Mouse (Mus musculus) midbrain, embryonic 12.5 days (tissue): ENCODE results near the gene Ppp2r3a. TPM values are rescaled to one million over a fixed set of nuclear protein-coding genes. Genes with fewer than 3 reads are reported as not detected.

Experiments
- ATAC-seq: fragments of 200-750 bp; cut with Nextera tagmentation; 2 replicates; pipeline ENCODE4 v1.8.0; 2017; ENCODE audit warnings: low read depth, moderate TSS enrichment, moderate library complexity; ENCODE audit not compliant: low FRiP score
- H3K27ac ChIP-seq: fragments of 300-500 bp; sonication (generic); replicated peaks from 2 replicates; pipeline ENCODE4 v1.5.1; 2016; ENCODE audit warnings: mild to moderate bottlenecking
- H3K27me3 ChIP-seq: fragments of 300-500 bp; sonication (generic); 2 replicates; pipeline ENCODE4 v1.6.1; 2016; ENCODE audit warnings: mild to moderate bottlenecking
- H3K36me3 ChIP-seq: fragments of 300-500 bp; sonication (generic); 2 replicates; pipeline ENCODE4 v1.6.1; 2016
- H3K4me1 ChIP-seq: fragments of 300-500 bp; sonication (generic); 2 replicates; pipeline ENCODE4 v1.6.1; 2016
- H3K4me2 ChIP-seq: fragments of 300-500 bp; sonication (generic); replicated peaks from 2 replicates; pipeline ENCODE4 v1.6.1; 2016; ENCODE audit warnings: mild to moderate bottlenecking, moderate library complexity
- H3K4me3 ChIP-seq: fragments of 300-500 bp; sonication (generic); 2 replicates; pipeline ENCODE4 v1.5.1; 2016; ENCODE audit warnings: mild to moderate bottlenecking
- H3K9ac ChIP-seq: fragments of 300-500 bp; sonication (generic); replicated peaks from 2 replicates; pipeline ENCODE4 v1.6.1; 2016; ENCODE audit warnings: mild to moderate bottlenecking, moderate library complexity
- H3K9me3 ChIP-seq: fragments of 300-500 bp; sonication (generic); 2 replicates; pipeline ENCODE4 v1.6.1; 2016; ENCODE audit warnings: mild to moderate bottlenecking
- WGBS: fragments of 180-500 bp; shearing (Covaris S2); methylation state at CpG from one replicate; pipeline ENCODE4 v1.1.7; 2016; 5-methylcytosine and 5-hydroxymethylcytosine counted together
- polyA plus RNA-seq: library from polyadenylated mRNA; unstranded; fragments of >200 nt; fragmentation: Nextera tagmentation; extraction: Ambion mirVana; gene quantifications from 2 replicates; pipeline ENCODE4 v1.2.1, GENCODE M21; 2016

Ppp2r3a gene
- polyA plus RNA-seq, 1 experiment from 2014 or later = 21.7 TPM

DNA sequence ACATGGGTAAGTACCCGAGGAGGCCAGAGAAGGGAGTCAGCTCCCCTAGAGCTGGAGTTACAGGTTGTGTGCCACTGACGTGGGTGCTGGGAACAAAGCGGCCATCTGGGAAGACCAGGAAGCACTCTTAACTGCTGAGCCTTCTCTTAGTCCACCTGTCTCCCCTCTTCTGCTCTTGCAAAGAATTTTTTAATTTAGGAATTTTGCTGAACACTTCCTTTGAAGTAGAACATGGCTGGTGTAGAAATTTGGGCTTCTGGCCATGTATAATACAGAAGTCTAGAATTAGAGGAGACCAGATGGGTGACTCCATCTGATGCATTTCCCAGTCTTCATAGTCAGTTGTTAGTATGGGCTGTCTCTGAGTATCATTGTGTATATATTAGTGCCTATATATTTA lies 167.9 kb downstream of the Ppp2r3a start:
- no peak overlapping the region for H3K4me2 ChIP-seq
- WGBS = 97% methylated on average over 3 of the region's 3 CpGs
- H3K9ac ChIP-seq = no peak overlapping the region
- H3K27ac ChIP-seq = no peak overlapping the region
- H3K36me3 ChIP-seq = no peaks in the 10 kb centered on the region
- no peaks in the 10 kb centered on the region for H3K9me3 ChIP-seq
- H3K4me1 ChIP-seq = peaks cover 15% of the 10 kb centered on the region
- no peak for ATAC-seq
- no peak overlapping the region for H3K4me3 ChIP-seq
- no peaks in the 10 kb centered on the region for H3K27me3 ChIP-seq

DNA sequence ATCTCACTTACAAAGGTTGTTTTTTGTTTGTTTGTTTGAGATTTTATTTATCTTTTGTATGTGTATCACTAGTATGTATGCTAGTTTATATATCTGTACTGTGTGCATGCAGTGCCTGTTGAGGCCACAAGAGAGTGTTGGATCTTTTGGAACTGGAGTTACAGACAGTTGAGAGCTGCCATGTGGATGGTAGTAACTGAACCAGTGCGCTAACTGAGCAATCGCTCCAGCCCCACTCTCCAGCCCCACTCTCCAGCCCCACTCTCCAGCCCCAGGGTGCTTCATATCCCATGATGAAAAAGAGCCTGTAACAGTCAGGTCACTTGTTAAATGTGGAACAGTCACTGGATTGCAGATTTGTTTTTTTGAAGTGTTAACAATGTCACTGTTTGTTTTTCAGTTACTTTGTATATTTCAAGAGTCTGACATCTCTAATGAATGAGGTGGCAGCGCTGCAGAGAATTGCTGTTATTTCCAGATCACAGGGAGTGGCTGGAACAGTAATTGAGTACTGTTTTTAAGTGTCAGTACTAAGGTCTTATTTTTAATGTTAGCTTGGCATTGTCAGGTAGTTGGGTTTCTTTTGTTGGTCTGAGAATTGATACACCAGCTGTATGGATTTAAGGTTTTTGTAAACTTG lies 171.4 kb downstream of the Ppp2r3a start:
- Histone ChIP-seq H3K9ac (no peak overlapping the region), H3K27ac (no peak overlapping the region), H3K4me1 (peaks cover 37% of the 10 kb centered on the region), H3K9me3 (no peaks in the 10 kb centered on the region), H3K4me2 (no peak overlapping the region; the same call in 1 of the 2 replicates), H3K4me3 (no peak overlapping the region), H3K27me3 (no peaks in the 10 kb centered on the region), H3K36me3 (no peaks in the 10 kb centered on the region)
- 81% methylated on average over 3 of the region's 3 CpGs for WGBS
- ATAC-seq = no peak

DNA sequence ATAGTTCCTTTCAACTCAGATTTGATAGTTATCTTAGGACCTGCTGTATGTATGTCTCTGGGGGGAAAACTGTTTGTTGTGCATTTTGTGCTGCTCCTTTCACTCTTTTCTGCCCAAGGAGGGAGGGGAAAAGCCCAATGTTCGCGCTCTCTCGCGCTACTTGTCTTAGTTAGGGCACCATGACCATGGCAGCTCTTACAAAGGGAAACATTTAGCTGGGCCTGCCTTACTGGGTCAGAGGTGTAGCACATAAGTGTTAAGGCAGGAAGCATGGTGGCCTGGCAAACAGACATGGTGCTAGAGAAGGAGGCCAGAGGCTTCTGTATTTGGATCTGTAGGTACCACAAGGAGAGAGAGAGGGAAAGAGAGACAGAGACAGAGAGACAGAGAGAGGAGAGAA lies 173.0 kb downstream of the Ppp2r3a start:
- Histone ChIP-seq H3K27me3 (no peaks in the 10 kb centered on the region), H3K9ac (no peak overlapping the region), H3K4me1 (peaks cover 37% of the 10 kb centered on the region), H3K4me3 (peak overlapping the region; percentile 1), H3K9me3 (no peaks in the 10 kb centered on the region), H3K36me3 (no peaks in the 10 kb centered on the region), H3K4me2 (peak overlapping the region; percentile 93), H3K27ac (no peak overlapping the region)
- 72% methylated on average over 4 of the region's 4 CpGs for WGBS
- no peak for ATAC-seq

DNA sequence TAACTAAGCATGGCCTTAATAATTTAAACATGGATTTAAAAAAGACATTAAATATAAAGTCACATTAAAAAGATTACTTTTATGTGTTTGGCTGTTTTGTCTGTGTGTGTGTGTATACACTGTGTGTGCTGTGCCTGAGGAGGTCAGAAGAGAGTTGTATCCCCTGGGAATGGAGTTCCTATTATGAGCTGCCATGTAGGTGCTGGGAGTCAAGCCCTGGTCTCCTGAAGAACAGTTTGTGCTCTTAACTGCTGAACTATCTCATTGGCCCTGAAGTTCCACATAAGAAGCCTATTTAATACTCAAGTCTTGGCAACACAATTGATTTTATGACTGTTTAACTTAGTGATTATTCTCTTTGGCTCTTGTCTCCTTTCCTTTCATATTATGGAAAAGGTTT lies 174.1 kb downstream of the Ppp2r3a start:
- peak overlapping the region; percentile 93 for H3K4me2 ChIP-seq
- H3K9ac ChIP-seq = peak overlapping the region; percentile 97
- peak overlapping the region; percentile 98 for H3K4me3 ChIP-seq
- ATAC-seq = no peak
- peaks cover 37% of the 10 kb centered on the region for H3K4me1 ChIP-seq
- H3K27ac ChIP-seq = no peak overlapping the region
- H3K36me3 ChIP-seq = no peaks in the 10 kb centered on the region
- H3K27me3 ChIP-seq = no peaks in the 10 kb centered on the region
- no peaks in the 10 kb centered on the region for H3K9me3 ChIP-seq

DNA sequence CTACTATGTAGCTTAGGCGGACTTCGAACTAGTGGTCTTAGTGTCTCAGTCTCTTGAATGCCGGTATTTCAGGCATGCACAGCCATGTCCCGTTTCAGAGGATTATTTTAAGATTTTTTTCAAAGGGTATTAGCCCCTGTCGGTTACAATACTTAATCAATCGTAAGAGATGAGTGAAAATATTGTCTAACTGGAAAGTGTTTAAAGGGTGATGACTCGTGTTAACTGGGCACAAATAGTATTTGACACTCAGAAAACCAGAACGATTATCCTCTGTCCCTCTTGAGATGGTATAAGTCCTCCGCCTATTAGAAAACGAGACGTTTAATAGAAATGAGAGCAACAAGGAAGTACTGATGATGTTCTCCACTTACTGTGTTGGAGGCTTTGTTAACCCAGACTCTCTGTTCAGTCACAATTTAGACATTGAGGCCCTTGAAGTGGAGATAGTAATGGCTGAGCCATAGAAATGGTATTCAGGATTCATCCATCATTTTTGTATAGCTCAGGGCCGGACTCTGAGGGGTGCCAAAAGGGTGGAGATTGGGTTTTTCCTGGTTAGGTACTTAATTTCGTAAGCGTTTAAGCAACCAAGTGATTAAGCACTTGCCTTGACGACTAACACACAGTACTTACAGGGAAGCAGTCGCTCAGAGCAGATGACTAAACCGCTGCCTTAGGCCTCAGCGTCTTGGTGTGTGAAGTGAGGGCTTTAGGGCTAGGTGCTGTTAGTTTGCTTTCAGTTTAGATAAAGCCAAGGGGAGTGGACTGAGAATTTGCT lies 175.3 kb downstream of the Ppp2r3a start:
- peaks cover 37% of the 10 kb centered on the region for H3K4me1 ChIP-seq
- H3K27ac ChIP-seq = no peak overlapping the region

DNA sequence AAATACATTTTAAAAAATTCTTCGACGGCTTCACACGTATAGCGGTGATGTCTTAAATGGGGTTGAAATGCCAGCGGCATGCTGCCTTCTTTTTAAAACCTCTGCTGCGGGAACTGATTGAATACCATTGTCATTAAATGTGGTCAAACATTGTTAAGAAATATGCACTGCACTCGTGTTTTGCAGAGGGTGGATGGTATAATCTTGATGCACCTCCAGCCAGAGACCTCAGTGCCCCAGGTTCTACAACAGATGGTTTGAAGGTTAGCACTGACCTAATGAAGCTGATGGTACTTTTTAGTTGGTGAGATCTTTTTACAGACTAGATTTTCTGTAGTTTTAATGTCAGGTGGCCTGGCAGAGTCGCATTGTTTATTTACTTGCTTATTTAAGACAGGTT lies 175.9 kb downstream of the Ppp2r3a start:
- H3K36me3 ChIP-seq = no peaks in the 10 kb centered on the region
- peak overlapping the region; percentile 98 for H3K4me3 ChIP-seq
- ATAC-seq = no peak
- no peak overlapping the region for H3K27ac ChIP-seq
- under 1% methylated on average over 8 of the region's 8 CpGs for WGBS
- H3K4me2 ChIP-seq = peak overlapping the region; percentile 93
- peak overlapping the region; percentile 97 for H3K9ac ChIP-seq
- no peaks in the 10 kb centered on the region for H3K9me3 ChIP-seq
- no peaks in the 10 kb centered on the region for H3K27me3 ChIP-seq
- H3K4me1 ChIP-seq = peaks cover 37% of the 10 kb centered on the region

More for the DNA sequence above, 175.3 kb downstream of the Ppp2r3a start:
- WGBS = under 1% methylated on average over 18 of the region's 18 CpGs
- no peaks in the 10 kb centered on the region for H3K27me3 ChIP-seq
- H3K4me3 ChIP-seq = peak overlapping the region; percentile 98
- H3K9ac ChIP-seq = peak overlapping the region; percentile 97
- H3K36me3 ChIP-seq = no peaks in the 10 kb centered on the region
- ATAC-seq = no peak
- no peaks in the 10 kb centered on the region for H3K9me3 ChIP-seq
- H3K4me2 ChIP-seq = peak overlapping the region; percentile 93

DNA sequence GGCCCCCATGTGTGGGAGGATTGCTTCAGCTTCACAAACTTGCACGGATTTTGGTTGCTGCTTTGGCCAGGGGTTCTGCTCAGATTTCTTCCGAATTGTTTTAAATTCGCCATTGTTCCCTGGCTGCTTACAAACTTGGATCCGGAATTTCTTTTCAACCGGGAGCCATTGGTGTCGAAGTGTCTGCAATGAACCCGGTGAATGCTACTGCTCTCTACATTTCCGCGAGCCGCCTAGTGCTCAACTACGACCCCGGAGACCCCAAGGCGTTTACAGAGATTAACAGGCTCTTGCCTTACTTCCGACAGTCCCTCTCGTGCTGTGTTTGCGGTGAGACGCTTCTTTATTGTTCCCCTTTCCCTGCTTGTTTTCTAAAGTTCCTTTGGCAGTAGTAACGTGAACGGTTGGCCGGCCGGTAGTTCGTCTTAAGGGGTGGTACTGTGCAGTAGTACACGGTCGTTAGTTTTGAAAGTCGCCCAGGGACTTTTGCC lies 176.5 kb downstream of the Ppp2r3a start:
- no peak for ATAC-seq
- Histone ChIP-seq H3K4me1 (peaks cover 35% of the 10 kb centered on the region), H3K4me2 (peak overlapping the region; percentile 93), H3K9me3 (no peaks in the 10 kb centered on the region), H3K27ac (peak overlapping the region; percentile 99), H3K9ac (peak overlapping the region; percentile 97), H3K4me3 (peak overlapping the region; percentile 98), H3K36me3 (no peaks in the 10 kb centered on the region), H3K27me3 (no peaks in the 10 kb centered on the region)
- under 1% methylated on average over 25 of the region's 25 CpGs for WGBS

DNA sequence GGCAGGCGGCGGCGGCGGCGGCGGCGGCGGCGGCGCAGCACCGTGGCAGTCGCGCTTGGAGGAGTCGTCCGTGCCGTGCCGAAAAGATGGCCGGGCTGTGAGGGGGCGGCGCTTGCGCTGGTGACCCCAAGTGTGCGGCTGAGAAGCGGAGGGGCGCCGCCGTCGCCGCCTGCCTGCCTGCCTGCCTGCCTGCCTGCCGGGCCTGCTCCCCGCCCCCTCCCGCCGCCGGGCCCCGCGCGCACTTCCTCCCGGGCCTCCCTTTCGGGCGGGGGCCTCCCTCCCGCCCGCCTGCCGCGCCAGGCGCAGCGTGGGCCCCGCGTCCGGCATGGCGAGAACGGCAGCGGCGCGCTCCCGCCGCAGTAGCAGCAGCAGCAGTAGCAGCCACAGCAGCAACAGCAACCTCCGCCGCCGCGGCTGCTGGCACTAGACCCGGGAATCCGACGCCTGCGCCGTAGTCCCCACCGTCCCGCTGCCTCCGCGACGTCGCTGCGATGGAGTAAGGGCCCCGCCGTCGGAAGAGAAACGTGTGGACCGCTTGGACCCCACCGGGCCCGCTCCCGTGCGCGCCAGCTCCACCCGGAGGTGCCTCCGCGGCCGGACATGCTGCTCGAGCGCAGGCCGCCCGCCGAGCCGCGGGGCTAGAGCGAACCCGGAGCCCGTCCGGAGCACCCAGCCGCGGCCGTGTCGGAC lies 177.1 kb downstream of the Ppp2r3a start:
- ATAC-seq = peak; percentile 68
- H3K27me3 ChIP-seq = no peaks in the 10 kb centered on the region

DNA sequence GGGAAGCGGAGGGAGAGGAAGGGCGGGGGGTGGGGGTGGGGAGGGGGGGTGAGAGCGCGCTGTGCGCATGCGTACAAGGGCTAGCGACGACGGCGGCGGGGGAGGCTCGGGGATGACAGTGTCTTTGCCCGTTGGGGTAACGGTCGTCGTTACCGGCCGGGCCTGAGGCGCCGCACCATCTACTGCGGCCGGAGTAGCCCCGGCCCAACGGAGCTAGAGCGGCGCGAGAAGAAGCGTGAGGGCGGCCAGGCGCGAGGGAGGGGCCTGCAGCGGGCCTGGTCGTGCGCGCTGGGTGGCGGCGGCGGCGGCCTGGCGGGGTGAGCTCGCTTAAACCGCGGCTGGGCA lies 177.6 kb downstream of the Ppp2r3a start, which contains the start of gene Msl2:
Gene Msl2, plus strand, starts transcription at position 115 of the 345 bp plus-strand sequence.
- WGBS = 0% methylated on average over 28 of the region's 43 CpGs
- no peaks in the 10 kb centered on the region for H3K36me3 ChIP-seq
- peaks cover 24% of the 10 kb centered on the region for H3K4me1 ChIP-seq
- H3K9ac ChIP-seq = peak within 1 kb of the TSS; percentile 97
- ATAC-seq = peak; percentile 85
- H3K9me3 ChIP-seq = no peaks in the 10 kb centered on the region
- H3K27me3 ChIP-seq = no peaks in the 10 kb centered on the region
- peak within 1 kb of the TSS; percentile 98 for H3K4me3 ChIP-seq
- H3K27ac ChIP-seq = peak within 1 kb of the TSS; percentile 99
- H3K4me2 ChIP-seq = peak within 1 kb of the TSS; percentile 93

More for the DNA sequence above, 177.1 kb downstream of the Ppp2r3a start:
- WGBS = under 1% methylated on average over 78 of the region's 100 CpGs
- Histone ChIP-seq H3K4me1 (peaks cover 29% of the 10 kb centered on the region), H3K9ac (peak overlapping the region; percentile 97), H3K4me2 (peak overlapping the region; percentile 93), H3K9me3 (no peaks in the 10 kb centered on the region), H3K27ac (peak overlapping the region; percentile 99), H3K4me3 (peak overlapping the region; percentile 98), H3K36me3 (no peaks in the 10 kb centered on the region)

DNA sequence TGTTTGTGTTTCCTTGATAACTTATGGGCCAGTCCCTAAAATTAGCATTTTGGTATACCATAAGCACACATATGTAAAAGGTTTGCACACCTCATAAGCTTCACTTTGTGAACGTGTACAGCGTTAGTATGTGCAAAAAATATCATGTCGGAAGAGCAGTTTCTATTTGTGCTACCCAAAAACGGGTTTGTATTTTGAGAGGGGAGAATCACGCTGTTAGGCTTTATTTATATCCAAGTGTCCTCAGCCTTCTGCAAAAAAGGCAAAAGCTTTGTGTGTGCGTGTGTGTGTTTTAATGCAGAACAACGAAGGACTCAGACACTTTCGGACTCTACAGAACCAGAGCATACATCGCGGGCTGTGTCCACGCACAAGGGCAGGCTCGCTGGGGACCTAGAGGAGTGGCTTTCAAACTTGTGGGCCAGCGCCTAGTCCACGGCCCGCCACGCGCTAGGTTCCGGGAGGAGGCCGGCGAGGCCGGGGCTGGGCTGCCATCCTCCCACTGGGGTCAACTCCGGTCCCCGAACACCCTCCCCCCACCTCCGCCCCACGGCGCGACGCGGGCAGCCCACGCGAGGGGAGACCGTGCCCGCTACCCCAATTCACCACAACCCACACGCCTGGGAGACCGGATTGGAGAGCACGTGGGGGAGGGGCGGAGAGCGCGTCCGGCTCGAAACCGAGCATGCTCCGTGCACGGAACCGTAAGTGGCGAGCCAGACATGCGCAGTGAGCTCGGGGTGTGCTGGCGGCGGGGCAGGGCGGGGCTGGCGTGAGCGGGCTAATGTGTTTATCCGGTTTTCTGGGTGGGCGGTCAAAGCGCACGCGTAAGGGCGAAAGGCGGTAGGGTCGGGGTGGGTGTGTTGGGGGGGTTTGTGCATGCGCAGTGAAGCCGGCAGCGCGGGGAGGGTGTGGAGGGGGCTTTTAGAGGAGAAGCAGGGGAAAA lies 178.3 kb downstream of the Ppp2r3a start:
- H3K4me3 ChIP-seq = peak overlapping the region; percentile 98
- no peaks in the 10 kb centered on the region for H3K27me3 ChIP-seq
- peaks cover 18% of the 10 kb centered on the region for H3K4me1 ChIP-seq
- peak; percentile 93 for ATAC-seq
- H3K9ac ChIP-seq = peak overlapping the region; percentile 97
- peak overlapping the region; percentile 67 for H3K4me2 ChIP-seq
- H3K9me3 ChIP-seq = no peaks in the 10 kb centered on the region
- no peaks in the 10 kb centered on the region for H3K36me3 ChIP-seq
- WGBS = 2% methylated on average over 65 of the region's 65 CpGs
- H3K27ac ChIP-seq = peak overlapping the region; percentile 99

DNA sequence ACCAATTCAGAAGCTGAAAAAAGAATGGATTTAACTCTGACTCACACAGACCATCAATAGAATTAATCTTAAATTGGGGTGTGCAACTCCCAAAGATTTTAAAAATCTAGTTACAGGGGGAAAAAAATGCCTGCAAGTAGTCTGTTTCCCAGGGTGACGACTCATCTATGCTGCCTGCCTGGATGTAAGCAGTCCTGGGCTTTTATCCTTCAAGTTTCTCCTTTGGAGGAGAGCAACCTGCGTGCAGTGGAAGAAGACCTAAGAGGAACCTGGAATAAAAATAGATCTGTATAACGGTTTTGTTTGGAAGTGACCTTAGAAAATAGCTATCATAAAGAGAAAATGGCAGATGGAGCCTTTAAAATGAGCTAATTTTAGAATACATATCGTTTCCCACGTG lies 179.1 kb downstream of the Ppp2r3a start:
- Histone ChIP-seq H3K36me3 (no peaks in the 10 kb centered on the region), H3K4me2 (peak overlapping the region; percentile 67; the same call in 1 of the 2 replicates), H3K9ac (no peak overlapping the region), H3K9me3 (no peaks in the 10 kb centered on the region), H3K27ac (no peak overlapping the region), H3K4me3 (no peak overlapping the region), H3K27me3 (no peaks in the 10 kb centered on the region), H3K4me1 (peaks cover 11% of the 10 kb centered on the region)
- no peak for ATAC-seq
- WGBS = 49% methylated on average over 5 of the region's 5 CpGs
